Mouse (Mus musculus) spleen, embryonic (tissue): ENCODE results near the gene Gng7.

Source experiments
- CTCF ChIA-PET: fragments of 350-600 bp; sonication (Branson Sonifier 250); formaldehyde crosslinking; loops from one replicate; lab custom pipeline; 2022; lab: Charles Lee

Gene Gng7

DNA sequence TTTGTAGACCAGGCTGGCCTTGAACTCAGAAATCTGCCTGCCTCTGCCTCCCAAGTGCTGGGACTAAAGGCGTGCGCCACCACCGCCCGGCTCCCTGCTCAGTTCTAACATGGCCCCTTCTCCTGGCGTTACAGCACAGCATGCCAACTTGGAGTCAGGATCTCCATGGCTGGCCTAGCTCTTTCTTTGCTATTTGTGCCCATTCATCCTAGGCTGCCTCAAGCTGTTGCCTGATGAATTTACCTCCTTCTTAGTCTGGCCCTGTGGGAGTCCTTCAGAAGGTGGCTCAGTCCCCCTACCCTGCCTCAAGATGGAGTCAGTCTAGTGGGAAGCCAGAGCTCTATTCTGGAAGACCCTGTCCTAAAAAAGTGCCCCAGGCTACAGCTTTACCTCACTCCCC lies 12.1 kb upstream of the Gng7 start:
- CTCF ChIA-PET: no interaction called here

DNA sequence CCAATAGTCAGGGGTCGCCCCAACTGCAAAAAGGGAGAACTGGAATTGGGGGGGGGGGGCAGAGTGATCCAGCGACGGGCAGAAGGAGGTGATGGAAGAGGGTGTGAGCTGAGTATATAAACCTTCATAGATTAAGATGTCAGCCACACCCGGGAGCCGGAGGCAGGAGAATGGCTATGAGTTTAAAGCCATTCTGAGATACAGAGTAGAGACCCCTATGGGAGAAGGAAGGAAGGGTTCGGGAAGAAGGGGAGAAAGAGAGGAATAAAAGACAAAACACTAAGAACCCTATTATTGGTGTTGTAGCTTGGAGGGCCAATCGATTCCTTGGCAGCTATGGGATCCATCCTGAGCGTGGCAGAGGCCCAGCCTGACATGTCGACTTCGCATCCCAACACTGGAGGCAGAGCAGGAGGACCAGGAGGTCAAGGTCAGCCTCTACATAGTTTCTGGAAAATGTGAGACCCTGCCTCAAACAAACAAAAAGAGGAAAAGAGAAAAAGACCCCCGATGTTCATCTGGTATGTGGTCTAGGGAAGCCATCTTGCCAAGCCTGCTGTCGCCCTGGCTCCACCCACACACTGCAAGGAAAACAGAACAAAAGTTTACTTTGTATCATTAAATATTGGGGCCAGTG lies 11.0 kb upstream of the Gng7 start, which contains the start of gene Diras1:
TSS of gene Diras1 (minus strand) at position 24 of the 637 bp plus-strand sequence.
- CTCF ChIA-PET: interaction anchor here (0.6 kb wide), 1 partner anchor 56 kb away, joined by 8 read pairs; no protein-coding TSS in a partner anchor

DNA sequence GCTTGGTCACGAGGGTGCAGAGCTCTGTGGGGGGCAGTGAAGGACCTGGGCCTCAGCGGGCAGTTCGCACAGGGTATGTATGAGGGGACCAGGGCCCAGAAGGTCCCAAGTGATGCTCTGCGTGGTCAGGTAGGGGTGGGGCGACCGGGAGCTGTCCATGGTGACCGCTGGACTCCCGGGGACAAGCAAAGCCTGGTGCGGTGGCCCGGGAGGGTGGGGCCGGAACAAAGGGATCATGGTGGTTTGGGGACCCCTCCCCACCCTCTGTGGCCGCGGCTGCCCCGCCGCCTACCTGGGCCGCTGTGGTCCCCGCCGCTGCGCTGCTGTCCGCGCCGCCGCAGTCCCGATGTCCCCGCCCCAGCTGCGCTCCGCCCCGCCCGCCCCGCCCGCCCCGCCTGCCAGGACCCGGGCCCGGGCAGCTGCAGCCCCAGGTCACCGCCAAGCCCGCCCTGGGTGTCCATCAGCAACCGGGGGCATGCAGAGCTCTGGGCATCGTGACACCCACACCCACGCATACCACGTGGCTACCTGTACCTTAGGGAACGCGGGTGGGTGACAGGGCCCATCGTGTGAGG lies 10.4 kb upstream of the Gng7 start:
- CTCF ChIA-PET: interaction anchor here (0.6 kb wide), 1 partner anchor 57 kb away, joined by 8 read pairs; no protein-coding TSS in a partner anchor

DNA sequence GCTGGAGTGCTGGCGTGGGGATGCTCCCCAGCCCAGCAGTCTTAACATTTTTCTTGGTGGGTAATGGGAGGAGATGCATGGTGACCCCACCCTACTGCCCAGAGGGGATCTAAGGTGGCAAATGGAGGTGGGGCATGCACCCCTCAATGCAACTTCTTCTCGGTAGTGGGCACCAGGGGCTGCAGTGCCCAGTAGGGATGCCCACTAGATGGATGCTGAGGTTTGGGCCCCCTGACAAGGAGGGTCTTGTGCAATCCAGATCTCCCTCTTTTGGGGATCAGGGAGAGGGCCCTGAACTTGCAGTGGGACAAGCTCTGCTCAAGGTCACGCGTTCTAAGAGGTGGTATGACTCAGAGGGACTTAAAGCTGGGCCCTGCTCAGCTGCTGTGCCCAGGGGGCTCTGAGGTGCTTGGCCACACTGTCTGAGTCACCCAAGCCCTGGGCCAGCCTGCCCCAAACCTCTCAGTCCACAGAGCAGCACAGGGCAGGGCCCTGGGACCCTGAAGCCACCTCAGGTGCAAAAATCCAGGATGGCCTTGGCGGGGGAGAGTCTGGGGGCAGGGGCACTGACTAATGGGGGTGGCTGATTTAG lies 9.7 kb upstream of the Gng7 start:
- CTCF ChIA-PET: no interaction called here

DNA sequence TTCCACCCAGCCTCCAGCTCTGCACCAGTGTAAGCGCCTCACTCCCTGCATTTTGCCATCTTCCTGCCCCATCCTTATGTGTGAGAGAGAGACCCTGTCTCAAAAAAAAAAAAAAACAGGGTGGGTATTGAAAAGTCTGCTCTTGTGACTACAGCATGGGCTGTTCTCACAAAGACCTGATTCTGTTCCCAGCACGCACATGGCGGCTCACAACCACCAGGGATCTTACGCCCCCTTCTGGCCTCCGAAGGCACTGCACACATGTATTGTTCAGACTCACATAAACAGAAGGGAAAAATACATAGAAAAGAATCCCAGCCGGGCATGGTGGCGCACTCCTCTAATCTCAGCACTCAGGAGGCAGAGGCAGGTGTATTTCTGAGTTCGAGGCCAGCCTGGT lies 8.0 kb upstream of the Gng7 start:
- CTCF ChIA-PET: no interaction called here

DNA sequence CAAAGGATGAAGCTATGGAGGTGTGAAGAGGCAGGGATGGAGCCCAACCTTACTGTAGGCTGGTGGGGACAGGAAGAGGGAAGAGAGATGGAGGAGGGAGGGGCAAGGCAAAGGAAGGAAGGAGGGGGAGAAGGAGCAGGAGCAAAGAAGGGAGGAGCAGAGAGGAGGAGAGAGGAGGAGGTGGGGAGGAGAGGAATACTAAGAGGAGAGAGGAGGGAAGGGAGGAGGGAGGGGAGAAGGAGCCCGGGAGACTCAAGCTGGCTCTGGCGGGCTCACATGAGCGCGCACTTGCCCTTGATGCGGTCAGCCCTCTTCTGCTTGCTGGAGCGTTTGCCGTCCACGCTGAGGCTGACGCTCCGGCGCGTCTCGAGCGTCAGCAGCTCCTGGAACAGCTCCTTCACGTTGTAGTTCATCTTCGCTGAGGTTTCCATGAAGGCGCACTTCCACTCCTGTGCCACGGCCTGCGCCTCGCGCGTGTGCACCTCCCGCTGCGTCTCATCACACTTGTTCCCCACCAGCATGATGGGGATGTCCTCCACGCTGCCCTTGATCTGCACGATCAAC lies 6.9 kb upstream of the Gng7 start:
- CTCF ChIA-PET: no interaction called here

DNA sequence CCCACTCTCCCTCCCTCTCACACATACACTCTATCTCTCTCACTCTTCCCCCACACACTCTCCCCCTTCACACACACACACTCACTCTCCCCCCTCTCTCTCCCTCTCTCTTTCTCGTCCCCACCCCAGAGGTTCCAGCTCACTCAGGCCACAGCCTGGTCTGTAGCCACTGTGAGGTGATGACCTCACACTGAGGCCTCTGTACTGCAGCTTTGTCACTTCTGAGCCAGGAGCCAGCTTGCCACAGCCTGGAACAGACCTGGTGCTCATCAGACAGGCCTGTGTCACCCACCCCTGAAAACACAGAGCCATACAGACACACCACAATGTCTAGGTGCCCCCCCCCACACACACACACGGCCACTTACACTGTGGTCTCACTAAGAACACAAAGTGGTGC lies 5.5 kb upstream of the Gng7 start:
- CTCF ChIA-PET: interaction anchor here (0.6 kb wide), 1 partner anchor 809 kb away, joined by 5 read pairs; no protein-coding TSS in a partner anchor

DNA sequence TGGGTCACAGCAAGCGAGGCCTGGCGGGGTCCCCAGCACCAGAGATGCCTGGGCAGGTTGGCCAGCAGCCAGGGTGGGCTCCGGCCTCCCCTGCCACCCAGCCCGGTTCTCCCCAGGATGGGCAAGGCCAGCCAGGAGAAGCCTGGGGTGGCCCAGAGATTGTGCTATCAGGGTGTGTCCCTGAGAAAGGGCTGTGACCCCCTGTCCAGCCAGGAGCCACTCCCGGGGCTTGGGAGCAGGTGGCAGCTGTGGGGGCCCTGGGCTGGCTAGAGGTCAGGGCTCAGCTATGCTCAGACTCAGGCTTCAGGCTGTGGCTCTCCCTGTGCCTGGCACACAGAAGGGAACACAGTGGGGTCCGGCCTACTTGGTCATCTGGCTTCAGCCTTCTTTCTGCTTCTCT lies 4.9 kb upstream of the Gng7 start:
- CTCF ChIA-PET: interaction anchor here (0.6 to 0.7 kb wide), 2 partner anchors 116 to 153 kb away, joined by 3 to 4 read pairs; no protein-coding TSS in a partner anchor

DNA sequence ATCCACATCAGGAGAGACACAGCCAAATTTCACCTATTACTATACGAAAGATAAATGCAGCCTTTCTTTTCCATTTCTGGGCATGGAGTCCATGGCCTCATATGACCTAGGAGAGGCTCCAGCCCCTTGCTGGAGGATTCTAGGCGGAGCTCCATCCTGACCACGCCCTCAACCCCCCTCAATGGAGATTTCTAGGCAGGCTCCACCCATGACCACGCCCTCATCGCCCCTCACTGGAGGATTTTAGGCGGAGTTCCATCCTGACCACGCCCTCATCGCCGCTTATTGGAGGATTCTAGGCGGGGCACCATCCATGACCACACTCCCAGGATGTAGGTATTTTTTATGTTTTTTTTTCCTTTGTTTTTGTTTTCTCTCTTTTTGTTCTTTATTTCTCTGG lies 3.6 kb upstream of the Gng7 start:
- CTCF ChIA-PET: no interaction called here

DNA sequence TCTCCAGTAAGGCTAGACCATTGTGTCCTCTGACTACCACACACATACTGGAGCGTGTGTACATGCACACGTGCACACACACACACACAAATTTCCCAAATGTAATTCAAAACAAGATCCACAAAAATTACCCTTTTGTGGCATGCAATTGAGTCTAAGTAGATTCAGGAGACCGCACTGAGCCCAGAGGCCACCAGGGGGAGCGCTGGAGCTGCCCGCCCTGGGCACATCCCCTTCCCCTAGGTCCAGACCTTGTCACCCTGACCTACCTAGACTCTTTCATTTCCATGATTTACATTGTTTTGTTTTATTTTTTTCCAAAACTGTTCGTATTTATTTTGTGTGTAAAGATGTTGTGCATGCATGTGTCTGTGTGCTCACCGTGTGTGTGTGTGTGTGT lies 1.9 kb upstream of the Gng7 start:
- CTCF ChIA-PET: interaction anchor here (1.3 kb wide), 1 partner anchor 65 kb away, joined by 5 read pairs; no protein-coding TSS in a partner anchor

DNA sequence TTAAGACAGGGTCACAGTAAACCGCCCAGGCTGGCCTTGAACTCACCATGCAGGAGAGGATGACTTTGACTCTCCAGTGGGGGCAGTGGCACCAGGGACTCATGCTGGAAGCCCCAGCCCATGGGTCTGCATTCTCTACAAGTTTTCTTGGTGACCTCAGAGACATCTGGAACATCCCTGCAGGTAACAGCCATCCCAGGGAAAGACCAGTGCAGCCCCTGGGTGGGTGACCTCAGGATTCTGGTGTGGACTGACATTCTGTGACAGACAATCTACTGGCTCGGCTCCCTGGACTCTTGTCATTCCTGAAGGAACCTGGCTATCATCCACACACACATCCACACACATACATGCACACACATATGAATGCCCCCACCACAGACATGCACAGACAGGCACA lies 921 bp upstream of the Gng7 start:
- CTCF ChIA-PET: no interaction called here

DNA sequence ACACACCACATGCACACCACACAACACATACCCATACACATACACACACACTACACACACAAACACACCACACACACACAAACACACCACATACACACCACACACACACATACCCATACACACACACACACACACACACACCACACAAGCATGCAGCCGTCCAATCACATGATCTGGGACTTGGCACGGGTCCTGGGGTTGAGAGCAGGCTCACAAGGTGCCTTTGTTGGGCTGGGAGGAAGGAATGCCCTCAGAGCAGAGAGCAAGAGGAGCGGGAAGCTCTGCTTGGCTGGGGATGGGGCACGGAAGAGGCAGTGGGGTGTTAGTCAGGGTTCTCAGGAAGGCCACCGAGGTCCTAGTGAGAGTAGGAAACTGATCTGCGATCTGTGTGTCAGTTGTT lies 3.9 kb downstream of the Gng7 start:
- CTCF ChIA-PET: no interaction called here

DNA sequence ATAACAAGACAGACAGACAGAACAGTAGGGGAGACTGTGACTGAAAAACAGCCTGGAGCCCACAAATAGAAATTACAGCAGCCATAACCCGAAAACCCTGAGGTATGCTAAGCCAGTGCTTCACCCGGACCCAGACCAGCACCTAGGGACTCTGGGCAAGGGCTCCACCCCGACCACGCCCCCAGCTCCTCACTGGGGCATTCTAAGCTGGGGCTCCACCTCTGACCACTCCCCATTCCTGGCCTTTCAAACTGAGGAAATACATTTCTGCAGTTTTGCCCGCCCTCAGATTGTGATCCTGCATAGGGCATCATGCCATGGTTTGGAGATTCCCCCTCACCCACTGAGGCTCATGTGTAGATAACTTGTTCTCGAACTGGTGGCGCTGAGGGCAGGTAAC lies 7.5 kb downstream of the Gng7 start:
- CTCF ChIA-PET: no interaction called here

DNA sequence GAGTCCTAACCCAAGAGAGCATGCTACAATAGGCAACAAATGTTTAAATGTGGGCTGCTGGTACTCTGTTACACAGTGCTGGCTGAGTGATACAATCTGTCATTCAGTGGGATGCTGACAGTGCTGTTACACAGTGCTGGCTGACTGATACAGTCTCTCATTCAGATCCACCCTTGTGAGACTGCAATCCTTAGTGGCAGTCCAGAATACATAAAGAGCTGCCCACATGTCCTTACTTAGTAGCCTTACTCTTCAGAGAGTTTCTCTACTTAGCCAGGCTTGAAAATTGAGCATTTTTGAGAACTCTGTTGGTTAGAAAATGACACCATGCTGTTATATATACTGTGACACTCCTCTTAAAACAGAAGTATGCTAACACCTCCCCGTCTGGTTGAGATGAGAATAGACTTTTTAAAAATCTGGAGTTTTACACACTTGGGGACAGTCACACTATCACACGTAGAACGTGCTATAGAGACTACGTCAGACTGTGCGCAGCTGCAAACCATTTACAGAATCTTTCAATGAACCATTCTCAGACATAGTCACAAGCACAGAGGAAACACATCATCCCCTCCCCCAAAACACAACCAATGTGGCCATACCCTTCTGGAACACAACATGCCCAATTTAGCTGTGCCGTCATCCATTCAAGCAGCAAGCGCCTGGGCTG lies 8.6 kb downstream of the Gng7 start:
- CTCF ChIA-PET: no interaction called here

DNA sequence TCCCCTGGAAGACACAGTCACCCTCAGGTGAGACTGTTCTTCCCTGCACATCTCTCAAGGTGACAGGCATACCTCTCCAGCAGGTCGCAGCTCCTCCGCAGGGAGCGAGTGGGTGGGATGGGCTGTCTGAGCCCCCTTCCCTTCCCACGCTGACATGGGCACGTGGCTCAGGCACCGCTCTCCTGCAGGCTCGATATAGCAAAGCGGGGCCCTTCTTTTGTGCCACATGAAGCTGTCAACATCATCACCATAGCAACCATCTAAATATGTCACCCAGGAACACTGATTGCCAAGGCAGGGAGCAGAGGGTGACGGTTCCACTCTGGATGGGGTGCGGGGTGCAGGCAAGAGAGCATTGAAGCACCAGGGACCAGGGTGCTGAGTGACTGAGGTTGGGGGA lies 13.6 kb downstream of the Gng7 start:
- CTCF ChIA-PET: interaction anchor here (0.6 kb wide), 2 partner anchors 167 to 172 kb away, joined by 3 to 6 read pairs; no protein-coding TSS in a partner anchor

DNA sequence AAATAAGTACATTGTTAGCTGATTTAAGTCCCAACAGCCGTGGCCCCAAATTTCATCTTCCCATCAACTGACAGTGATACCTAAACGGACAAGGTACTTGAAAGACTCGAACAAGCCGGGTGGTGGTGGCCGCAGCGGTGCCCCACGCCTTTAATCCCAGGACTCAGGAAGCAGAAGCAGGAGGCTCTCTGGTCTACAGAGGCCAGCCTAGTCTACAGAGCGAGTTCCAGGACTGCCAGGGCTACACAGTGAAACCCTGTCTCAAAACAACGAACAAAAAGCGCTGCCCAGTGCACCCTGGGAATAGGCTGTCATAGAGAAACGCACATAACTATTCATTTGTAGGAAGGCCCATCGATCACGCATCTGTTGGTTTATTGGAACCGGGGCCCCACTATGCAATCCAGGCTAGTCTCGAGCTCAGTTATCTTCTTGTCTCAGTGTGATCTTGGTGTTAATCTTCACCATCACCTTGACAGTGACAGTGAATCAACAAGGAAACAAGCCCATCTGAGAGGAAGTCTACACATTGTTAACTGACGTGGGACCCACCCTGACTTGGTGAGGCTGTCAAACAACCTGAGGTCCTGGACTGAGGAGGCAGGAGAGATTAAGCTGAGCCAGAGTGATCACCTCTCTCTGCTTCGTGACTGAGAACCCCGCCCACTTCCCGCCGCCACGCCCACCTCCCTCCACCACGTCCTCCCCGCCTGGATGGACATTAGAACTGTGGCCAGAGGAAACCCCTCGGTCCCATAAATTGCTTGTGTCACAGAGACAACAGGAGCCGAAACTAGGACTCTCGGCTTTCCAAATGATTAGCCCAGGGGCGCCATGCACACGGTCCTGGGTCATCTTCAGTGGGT lies 14.3 kb downstream of the Gng7 start:
- CTCF ChIA-PET: interaction anchor here (1.2 kb wide), 1 partner anchor 73 kb away, joined by 4 read pairs; no protein-coding TSS in a partner anchor

DNA sequence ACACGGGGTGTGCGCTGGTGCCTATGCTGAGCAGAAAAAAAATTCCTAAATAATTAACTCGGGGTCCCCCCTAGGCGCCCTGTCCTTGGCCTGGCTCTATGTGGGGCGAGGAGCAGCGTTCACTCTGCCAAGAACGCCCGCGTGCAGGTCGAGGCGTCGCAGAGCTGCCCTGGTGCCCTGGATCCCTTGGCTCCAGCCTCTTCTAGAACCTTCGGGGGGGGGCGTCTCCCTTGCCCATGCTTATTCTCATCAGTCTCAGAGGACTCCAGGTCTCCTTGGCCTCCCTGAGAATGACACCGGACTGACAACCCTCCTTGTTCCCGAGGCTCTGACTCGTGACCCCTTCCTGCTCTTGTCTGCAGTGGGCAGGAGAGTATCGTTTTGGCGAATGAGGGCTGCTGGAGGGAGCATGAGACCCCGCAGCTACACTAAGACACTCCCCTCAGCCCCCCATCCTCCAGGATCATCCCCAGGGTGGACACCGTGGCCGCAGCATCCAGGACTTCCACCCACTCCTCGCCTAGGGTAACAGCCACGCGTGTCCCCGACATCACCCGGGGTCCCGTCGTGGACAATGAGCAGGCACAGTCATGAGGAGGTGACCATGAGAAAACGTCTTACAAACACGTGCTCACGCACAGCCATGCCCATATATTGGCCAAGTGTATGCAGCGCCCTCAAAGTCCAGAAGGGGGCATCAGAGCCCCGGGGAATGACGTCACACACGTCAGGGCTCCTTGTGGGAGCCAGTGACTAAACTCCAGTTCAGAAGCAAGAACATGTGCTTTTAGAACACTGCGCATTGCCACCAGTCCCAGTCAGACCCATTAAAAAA lies 15.2 kb downstream of the Gng7 start:
- CTCF ChIA-PET: interaction anchor here (0.7 to 1.2 kb wide), 4 partner anchors 35 to 100 kb away, joined by 3 to 6 read pairs (median 4); partner anchors contain the start of gene Lmnb2

DNA sequence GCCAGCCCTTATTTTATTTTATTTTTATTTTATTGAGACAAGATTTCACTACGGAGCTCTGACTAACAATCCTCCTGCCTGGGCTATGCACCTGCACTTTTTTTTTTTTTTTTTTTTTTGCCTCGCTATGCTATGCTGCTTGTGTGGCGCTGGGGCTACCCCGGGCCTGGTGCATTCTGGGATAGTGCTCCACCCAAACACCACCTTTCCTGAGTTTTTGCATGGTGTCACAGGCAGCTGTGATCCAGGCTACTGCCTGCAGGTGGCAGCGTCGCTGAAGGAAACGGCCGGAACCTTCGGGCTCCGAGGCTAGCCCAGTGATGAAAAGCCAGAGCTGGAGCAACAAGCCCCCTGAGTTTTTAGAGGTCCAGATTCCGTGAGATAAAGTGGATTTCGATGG lies 16.0 kb downstream of the Gng7 start:
- CTCF ChIA-PET: interaction anchor here (0.6 to 1.2 kb wide), 7 partner anchors 36 to 893 kb away, joined by 3 to 6 read pairs (median 4); partner anchors contain the start of gene Lmnb2

DNA sequence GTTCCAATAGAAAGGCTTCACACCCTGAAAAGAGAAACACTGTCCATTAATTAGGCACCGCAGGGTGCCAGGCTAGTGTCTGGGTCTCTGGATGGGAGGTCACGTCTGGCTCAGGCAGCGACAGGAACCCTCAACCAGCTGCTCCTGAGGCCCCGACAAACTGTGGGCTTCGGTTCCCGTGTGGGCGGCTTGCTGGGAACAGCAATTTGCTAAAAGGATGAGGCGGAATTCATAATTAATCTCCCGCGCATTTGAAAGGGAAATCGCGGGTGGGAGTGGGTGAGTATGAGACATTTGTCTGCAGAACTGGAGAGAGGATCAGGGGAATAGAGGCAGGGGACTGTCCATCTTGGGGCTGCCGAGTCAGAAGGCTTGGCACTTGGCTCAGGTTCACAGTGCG lies 16.7 kb downstream of the Gng7 start:
- CTCF ChIA-PET: interaction anchor here (0.6 to 1.2 kb wide), 4 partner anchors 38 to 892 kb away, joined by 3 to 5 read pairs (median 3); no protein-coding TSS in a partner anchor
